Mouse (Mus musculus) left cerebral cortex, adult 8-10 months (tissue): Measurements from ENCODE around the gene Krtap28-13. TPM values are rescaled to one million over a fixed set of nuclear protein-coding genes. Genes with fewer than 3 reads are reported as not detected.
A peak's percentile ranks its signal among the peaks of the same experiment; 100 is the strongest.

ENCODE experiments used
- DNase-seq, 2 experiments: peaks; one replicate each; pipeline ENCODE4 v3.0.0; 2022; ENCODE audit warnings: low spot score in 2 of 2
- total RNA-seq, 4 experiments: library from RNA; stranded (reverse); gene quantifications; 2 replicates each; pipeline ENCODE4 v1.2.4; 2022

The Krtap28-13 gene
- not detected for total RNA-seq

- no peak for DNase-seq
Measured at GRCm38 (mm10) chr1:83060643-83061042, at the start of gene Krtap28-13. Krtap28-13 (plus strand) TSS chr1:83060930.

GRCm38 (mm10) chr1:83014477-83014876 lies 46.3 kb upstream of the Krtap28-13 start:
- DNase-seq: no peak

GRCm38 (mm10) chr1:83015329-83015879 lies 45.3 kb upstream of the Krtap28-13 start:
- no peak for DNase-seq

- no peak for DNase-seq
Measured at GRCm38 (mm10) chr1:83016556-83016955, 44.2 kb upstream of the Krtap28-13 start.

- DNase-seq: no peak
Measured at GRCm38 (mm10) chr1:83031950-83032349, 28.8 kb upstream of the Krtap28-13 start.

- DNase-seq: no peak
Measured at GRCm38 (mm10) chr1:83032508-83032907, 28.2 kb upstream of the Krtap28-13 start.

- no peak for DNase-seq
Measured at GRCm38 (mm10) chr1:83034509-83034908, 26.2 kb upstream of the Krtap28-13 start.

- no peak for DNase-seq
Measured at GRCm38 (mm10) chr1:83036892-83037667, 23.6 kb upstream of the Krtap28-13 start.

GRCm38 (mm10) chr1:83038109-83038672 lies 22.5 kb upstream of the Krtap28-13 start, which contains the start of gene Slc19a3:
Slc19a3 (minus strand) TSS chr1:83038448.
- DNase-seq: peak; percentile 19 to 20

GRCm38 (mm10) chr1:83039080-83039479 lies 21.6 kb upstream of the Krtap28-13 start:
- DNase-seq: no peak

- no peak for DNase-seq
Measured at GRCm38 (mm10) chr1:83042380-83042779, 18.4 kb upstream of the Krtap28-13 start, which contains the start of gene Krtap28-10. Krtap28-10 (minus strand) TSS chr1:83042480.

GRCm38 (mm10) chr1:83044882-83045427 lies 15.8 kb upstream of the Krtap28-13 start, which contains the start of gene Gm47969:
Gm47969 (plus strand) TSS chr1:83044932.
- no peak for DNase-seq

GRCm38 (mm10) chr1:83058481-83058880 lies 2.2 kb upstream of the Krtap28-13 start:
- no peak for DNase-seq

GRCm38 (mm10) chr1:83059278-83059677 lies 1.5 kb upstream of the Krtap28-13 start, which contains the start of gene A030005K14Rik:
A030005K14Rik (minus strand) TSS chr1:83059378.
- no peak for DNase-seq

GRCm38 (mm10) chr1:83064851-83065250 lies 4.1 kb downstream of the Krtap28-13 start:
- DNase-seq: no peak

GRCm38 (mm10) chr1:83066577-83066976 lies 5.8 kb downstream of the Krtap28-13 start:
- no peak for DNase-seq

GRCm38 (mm10) chr1:83067205-83067604 lies 6.5 kb downstream of the Krtap28-13 start:
- no peak for DNase-seq

GRCm38 (mm10) chr1:83075526-83076189 lies 14.9 kb downstream of the Krtap28-13 start:
- DNase-seq: no peak

- DNase-seq: peak in 1 of 2 experiments; percentile 13
Measured at GRCm38 (mm10) chr1:83076190-83076917, 15.6 kb downstream of the Krtap28-13 start.

GRCm38 (mm10) chr1:83077016-83077415 lies 16.3 kb downstream of the Krtap28-13 start:
- DNase-seq: no peak

GRCm38 (mm10) chr1:83084790-83085189 lies 24.1 kb downstream of the Krtap28-13 start:
- no peak for DNase-seq
